Mouse (Mus musculus): ENCODE measurements around the gene Lcat. TPM values are rescaled to one million over a fixed set of nuclear protein-coding genes. Genes with fewer than 3 reads are reported as not detected.

Lcat gene
- total and polyA plus RNA-seq, 3 experiments: 0.70 to 3.9 (median 0.84) TPM

DNA sequence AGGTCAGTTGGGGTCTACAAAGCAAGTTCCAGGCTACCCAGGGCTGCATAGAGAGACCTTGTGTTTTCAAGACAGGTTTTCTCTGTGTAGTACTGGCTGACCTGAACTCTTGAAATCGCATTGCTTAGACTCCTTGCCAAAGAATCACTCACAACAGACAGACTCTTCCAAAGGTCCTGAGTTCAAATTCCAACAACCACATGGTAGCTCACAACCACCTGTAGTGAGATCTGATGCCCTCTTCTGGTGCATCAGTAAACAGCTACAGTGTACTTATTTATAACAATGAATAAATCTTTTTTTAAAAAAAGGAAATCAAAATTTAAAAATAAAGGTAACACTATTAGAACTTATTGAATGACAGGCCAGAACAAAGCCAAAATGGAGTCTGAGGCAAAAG lies 38.0 kb upstream of the Lcat start:
- no peak overlapping the region for H3K9ac ChIP-seq (ENCODE audit: low read depth, low read length)
- no peaks in the 10 kb centered on the region for H3K4me1 ChIP-seq (ENCODE audit: control insufficient read depth, insufficient read depth, low read length)
- intact Hi-C loops (cut with DNase I): no loop called here
- H3K27ac ChIP-seq: no peak overlapping the region
- H3K79me2 ChIP-seq (replicated peaks; ENCODE audit: control insufficient read depth, insufficient read depth, low read length): no peaks in the 10 kb centered on the region
- no peak for DNase-seq
- H3K36me3 ChIP-seq (ENCODE audit: control insufficient read depth, insufficient read depth, low read length): no peaks in the 10 kb centered on the region
- TF ChIP-seq EP300 (IDR thresholded peaks at IDR 0.05; ENCODE audit: insufficient read depth, low read depth, low read length) (no peak), POLR2A (IDR thresholded peaks at IDR 0.05; ENCODE audit: insufficient read depth, low read depth, low read length) (no peak), CTCF (IDR thresholded peaks at IDR 0.05) (peak; percentile 45)
- WGBS: 92% methylated on average over 1 of the region's 1 CpGs
- no peak overlapping the region for H3K4me3 ChIP-seq
- no peaks in the 10 kb centered on the region for H3K27me3 ChIP-seq (ENCODE audit: control insufficient read depth, insufficient read depth, low read length)

DNA sequence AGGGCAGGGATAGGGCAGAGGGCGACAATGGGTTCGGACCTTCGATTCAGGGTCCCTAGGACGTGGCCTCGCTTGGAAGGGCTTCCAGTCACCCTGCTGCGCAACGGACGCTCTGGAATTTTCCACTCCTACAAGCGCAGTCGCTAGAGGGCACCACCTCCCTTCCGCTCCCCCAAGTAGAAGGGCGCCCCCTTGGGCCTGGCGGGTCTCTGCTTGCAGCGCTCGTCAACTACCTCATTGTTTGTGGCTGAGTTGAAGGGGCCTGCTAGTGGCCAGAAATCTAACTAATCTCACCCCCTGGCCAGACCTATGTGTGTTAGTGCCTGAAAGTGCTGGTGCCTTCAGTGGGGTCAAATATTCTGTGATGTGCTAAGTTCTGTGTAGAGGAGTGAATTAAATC lies 36.1 kb upstream of the Lcat start, which contains the start of gene Dpep3:
Dpep3 (minus strand) TSS at position 105 of the 400 bp plus-strand sequence.
- TF ChIP-seq POLR2A (IDR thresholded peaks at IDR 0.05; ENCODE audit: insufficient read depth, low read depth, low read length) (no peak), CTCF (IDR thresholded peaks at IDR 0.05) (0 out of 2 replicates have a peak, but pooled peaks have one; percentile 11), EP300 (IDR thresholded peaks at IDR 0.05; ENCODE audit: insufficient read depth, low read depth, low read length) (no peak)
- no peak for DNase-seq
- Histone ChIP-seq H3K4me3 (no peak within 1 kb of the TSS), H3K79me2 (replicated peaks; ENCODE audit: control insufficient read depth, insufficient read depth, low read length) (no peaks in the 10 kb centered on the region), H3K27ac (no peak within 1 kb of the TSS), H3K4me1 (ENCODE audit: control insufficient read depth, insufficient read depth, low read length) (no peaks in the 10 kb centered on the region), H3K36me3 (ENCODE audit: control insufficient read depth, insufficient read depth, low read length) (no peaks in the 10 kb centered on the region), H3K9ac (ENCODE audit: low read depth, low read length) (no peak within 1 kb of the TSS), H3K27me3 (ENCODE audit: control insufficient read depth, insufficient read depth, low read length) (no peaks in the 10 kb centered on the region)
- intact Hi-C loops (cut with DNase I): no loop called here
- 90% methylated on average over 15 of the region's 15 CpGs for WGBS

DNA sequence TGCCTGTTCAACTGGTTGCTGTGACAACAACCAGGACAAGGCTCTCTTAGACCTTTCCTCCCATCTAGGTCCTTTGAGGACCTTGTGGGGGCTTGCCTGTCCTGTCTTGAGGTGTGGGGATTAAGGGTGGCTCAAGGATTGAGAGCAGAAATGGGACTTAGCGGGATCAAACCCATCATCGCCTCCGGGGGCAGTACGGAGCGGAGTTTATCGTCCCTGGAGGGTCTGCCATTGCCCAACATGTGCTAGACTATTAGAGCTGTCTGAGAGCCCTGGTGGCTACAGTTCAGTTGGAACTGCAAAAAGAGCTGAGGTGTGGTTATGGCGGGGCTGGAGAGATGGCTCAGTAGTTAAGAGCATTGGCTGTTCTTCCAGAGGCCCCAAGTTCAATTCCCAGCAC lies 32.2 kb upstream of the Lcat start:
- Histone ChIP-seq H3K27ac (no peak overlapping the region), H3K4me3 (no peak overlapping the region), H3K36me3 (ENCODE audit: control insufficient read depth, insufficient read depth, low read length) (no peaks in the 10 kb centered on the region), H3K27me3 (ENCODE audit: control insufficient read depth, insufficient read depth, low read length) (no peaks in the 10 kb centered on the region), H3K4me1 (ENCODE audit: control insufficient read depth, insufficient read depth, low read length) (no peaks in the 10 kb centered on the region), H3K9ac (ENCODE audit: low read depth, low read length) (no peak overlapping the region), H3K79me2 (replicated peaks; ENCODE audit: control insufficient read depth, insufficient read depth, low read length) (no peaks in the 10 kb centered on the region)
- no peak for TF ChIP-seq POLR2A (IDR thresholded peaks at IDR 0.05; ENCODE audit: insufficient read depth, low read depth, low read length)
- TF ChIP-seq EP300 (IDR thresholded peaks at IDR 0.05; ENCODE audit: insufficient read depth, low read depth, low read length): no peak
- TF ChIP-seq CTCF (IDR thresholded peaks at IDR 0.05): no peak
- WGBS: 68% methylated on average over 7 of the region's 7 CpGs
- intact Hi-C loops (cut with DNase I): no loop called here
- DNase-seq: no peak

DNA sequence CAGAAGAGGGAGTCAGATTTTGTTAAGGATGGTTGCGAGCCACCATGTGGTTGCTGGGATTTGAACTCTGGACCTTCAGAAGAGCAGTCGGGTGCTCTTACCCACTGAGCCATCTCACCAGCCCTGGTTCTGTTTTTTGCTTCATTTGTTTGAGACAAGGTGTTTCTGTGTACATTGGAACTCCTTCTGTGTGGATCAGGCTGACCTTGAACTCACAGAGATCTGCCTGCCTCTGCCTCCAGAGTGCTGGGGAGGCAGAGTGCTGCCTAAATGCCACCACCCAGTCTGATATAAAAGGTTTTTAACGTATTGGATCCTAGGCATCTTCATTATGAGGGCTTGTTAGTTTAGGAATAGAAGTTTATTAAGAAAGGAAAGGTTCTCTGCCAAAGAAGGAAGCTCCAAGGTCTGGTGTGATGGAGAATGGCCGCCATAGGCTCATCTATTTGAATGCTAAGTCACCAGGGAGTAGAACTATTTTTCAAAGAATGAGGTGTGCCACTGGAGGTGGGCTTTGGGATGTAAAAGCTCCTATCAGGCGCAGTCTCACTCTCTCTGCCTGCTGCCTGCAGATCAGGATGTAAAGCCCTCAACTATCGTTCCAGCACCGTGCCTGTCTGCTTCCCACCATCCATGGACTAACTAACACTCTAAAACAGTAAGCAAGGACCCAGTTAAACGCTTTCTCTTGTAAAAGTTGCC lies 28.0 kb upstream of the Lcat start:
- WGBS: 80% methylated on average over 8 of the region's 8 CpGs
- Histone ChIP-seq H3K79me2 (replicated peaks; ENCODE audit: control insufficient read depth, insufficient read depth, low read length) (no peaks in the 10 kb centered on the region), H3K27me3 (ENCODE audit: control insufficient read depth, insufficient read depth, low read length) (no peaks in the 10 kb centered on the region), H3K27ac (no peak overlapping the region), H3K9ac (ENCODE audit: low read depth, low read length) (no peak overlapping the region), H3K36me3 (ENCODE audit: control insufficient read depth, insufficient read depth, low read length) (no peaks in the 10 kb centered on the region), H3K4me3 (no peak overlapping the region), H3K4me1 (ENCODE audit: control insufficient read depth, insufficient read depth, low read length) (peaks cover 4% of the 10 kb centered on the region)
- TF ChIP-seq POLR2A (IDR thresholded peaks at IDR 0.05; ENCODE audit: insufficient read depth, low read depth, low read length) (no peak), CTCF (IDR thresholded peaks at IDR 0.05) (no peak), EP300 (IDR thresholded peaks at IDR 0.05; ENCODE audit: insufficient read depth, low read depth, low read length) (no peak)
- no peak for DNase-seq
- intact Hi-C loops (cut with DNase I): no loop called here

DNA sequence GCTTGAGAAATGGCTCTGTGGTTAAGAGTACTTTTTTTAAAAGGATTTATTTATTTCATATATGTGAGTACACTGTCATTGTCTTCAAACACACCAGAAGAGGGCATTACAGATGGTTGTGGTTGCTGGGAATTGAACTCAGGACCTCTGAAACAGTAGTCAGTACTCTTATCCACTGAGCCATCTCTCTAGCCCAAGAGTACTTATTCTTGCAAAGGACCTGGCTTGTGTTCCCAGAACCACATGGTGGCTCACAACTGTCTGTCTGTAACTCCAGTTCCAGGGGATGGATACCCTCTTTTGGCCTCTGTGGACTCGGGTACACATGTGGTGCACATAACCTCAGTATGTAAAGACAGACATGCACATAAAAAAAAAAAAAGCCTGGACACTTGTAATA lies 26.2 kb upstream of the Lcat start:
- intact Hi-C loops (cut with DNase I): no loop called here
- no peak overlapping the region for H3K27ac ChIP-seq
- no peak for DNase-seq
- peaks cover 1% of the 10 kb centered on the region; the same call in 1 of the 2 replicates for H3K79me2 ChIP-seq (replicated peaks; ENCODE audit: control insufficient read depth, insufficient read depth, low read length)
- no peak overlapping the region for H3K4me3 ChIP-seq
- H3K9ac ChIP-seq (ENCODE audit: low read depth, low read length): no peak overlapping the region
- no peak for TF ChIP-seq EP300 (IDR thresholded peaks at IDR 0.05; ENCODE audit: insufficient read depth, low read depth, low read length)
- no peak for TF ChIP-seq POLR2A (IDR thresholded peaks at IDR 0.05; ENCODE audit: insufficient read depth, low read depth, low read length)
- TF ChIP-seq CTCF (IDR thresholded peaks at IDR 0.05): no peak
- no peaks in the 10 kb centered on the region for H3K27me3 ChIP-seq (ENCODE audit: control insufficient read depth, insufficient read depth, low read length)
- no peaks in the 10 kb centered on the region for H3K36me3 ChIP-seq (ENCODE audit: control insufficient read depth, insufficient read depth, low read length)
- peaks cover 10% of the 10 kb centered on the region for H3K4me1 ChIP-seq (ENCODE audit: control insufficient read depth, insufficient read depth, low read length)
- 69% methylated on average over 1 of the region's 1 CpGs for WGBS

DNA sequence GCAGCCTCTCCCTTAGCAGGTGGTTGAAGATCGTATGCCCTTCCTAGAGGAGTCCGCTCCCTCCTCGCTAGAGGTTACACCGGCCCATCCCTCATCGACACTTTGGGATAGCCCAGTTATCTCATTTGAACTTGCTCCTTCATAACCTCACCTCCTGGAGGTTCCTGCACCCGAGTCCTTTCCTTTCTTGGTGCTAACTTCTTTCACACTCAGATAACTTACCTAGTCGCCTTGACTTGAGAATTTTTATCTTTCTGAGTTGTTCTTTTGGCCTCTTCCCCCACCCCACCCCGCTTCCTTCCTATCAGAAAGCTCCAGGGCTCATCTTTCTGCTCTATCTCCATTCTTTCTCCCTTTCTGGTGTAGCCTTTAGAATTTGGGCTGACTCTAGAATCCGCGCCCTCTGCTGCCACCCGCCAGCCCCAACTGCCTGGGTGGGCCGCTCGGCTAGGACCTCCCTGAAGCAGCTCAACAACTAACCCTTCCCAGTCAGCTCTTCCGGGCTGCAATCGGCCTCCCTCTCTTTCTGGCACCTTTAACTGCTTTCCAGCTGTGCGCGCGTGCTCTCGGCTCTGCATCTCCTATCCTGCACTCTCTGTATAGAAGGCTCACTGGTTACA lies 23.6 kb upstream of the Lcat start:
- peak in 1 of 2 experiments; percentile 52 for DNase-seq
- peaks cover 1% of the 10 kb centered on the region; the same call in 1 of the 2 replicates for H3K79me2 ChIP-seq (replicated peaks; ENCODE audit: control insufficient read depth, insufficient read depth, low read length)
- H3K27ac ChIP-seq: peak overlapping the region; percentile 95
- H3K4me1 ChIP-seq (ENCODE audit: control insufficient read depth, insufficient read depth, low read length): peaks cover 15% of the 10 kb centered on the region
- intact Hi-C loops (cut with DNase I): no loop called here
- H3K9ac ChIP-seq (ENCODE audit: low read depth, low read length): no peak overlapping the region
- 13% methylated on average over 19 of the region's 19 CpGs for WGBS
- no peaks in the 10 kb centered on the region for H3K27me3 ChIP-seq (ENCODE audit: control insufficient read depth, insufficient read depth, low read length)
- no peak for TF ChIP-seq POLR2A (IDR thresholded peaks at IDR 0.05; ENCODE audit: insufficient read depth, low read depth, low read length)
- TF ChIP-seq CTCF (IDR thresholded peaks at IDR 0.05): no peak
- TF ChIP-seq EP300 (IDR thresholded peaks at IDR 0.05; ENCODE audit: insufficient read depth, low read depth, low read length): no peak
- H3K36me3 ChIP-seq (ENCODE audit: control insufficient read depth, insufficient read depth, low read length): no peaks in the 10 kb centered on the region
- peak overlapping the region; percentile 95 for H3K4me3 ChIP-seq
